Mouse (Mus musculus) frontal cortex, postnatal 14 days (tissue): ENCODE results near the gene Cadps.

ENCODE experiments used
- DNase-seq, 2 experiments: peaks; one replicate each; pipeline ENCODE4 v3.0.0; 2022; ENCODE audit warnings: low spot score in 2 of 2

Gene Cadps

GRCm38 (mm10) chr14:12341075-12341788, 481.6 kb downstream of the Cadps start:
- DNase-seq, result no peak

- no peak for DNase-seq
Measured at GRCm38 (mm10) chr14:12340238-12341074, 482.4 kb downstream of the Cadps start.

- no peak for DNase-seq
Measured at GRCm38 (mm10) chr14:12338811-12339565, 483.9 kb downstream of the Cadps start.

- no peak for DNase-seq
Measured at GRCm38 (mm10) chr14:12337998-12338809, 484.7 kb downstream of the Cadps start.

- no peak for DNase-seq
Measured at GRCm38 (mm10) chr14:12337421-12337997, 485.4 kb downstream of the Cadps start.

- no peak for DNase-seq
Measured at GRCm38 (mm10) chr14:12334925-12335324, 488.0 kb downstream of the Cadps start.

GRCm38 (mm10) chr14:12333622-12334021, 489.3 kb downstream of the Cadps start:
- DNase-seq, result no peak
